Mouse (Mus musculus): Measurements from ENCODE around the gene Cyp4x1. TPM values are rescaled to one million over a fixed set of nuclear protein-coding genes. Genes with fewer than 3 reads are reported as not detected.

The Cyp4x1 gene
- total and polyA plus RNA-seq, 2 experiments from 2014 or later: not detected

DNA sequence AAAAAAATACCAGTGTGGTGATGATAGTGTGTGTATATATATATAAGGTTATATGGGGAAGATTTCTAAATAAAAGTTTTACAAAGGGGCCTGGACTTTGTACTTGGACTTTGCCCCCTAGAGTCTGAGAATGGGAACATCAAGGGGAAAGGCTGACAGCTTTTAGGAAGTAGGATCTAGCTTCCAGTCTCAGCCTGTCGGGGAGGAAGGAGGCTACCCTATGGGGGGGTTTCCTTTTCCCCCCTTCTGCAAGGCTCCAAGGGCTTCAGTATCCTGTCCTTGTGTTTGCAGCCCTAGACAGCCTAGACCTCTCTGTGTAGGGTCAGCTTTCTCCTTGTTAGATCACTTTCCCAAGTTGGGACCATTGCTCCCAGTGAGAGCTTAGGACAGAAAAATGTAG is 62.4 kb downstream of the Cyp4x1 start:
- peaks cover 14% of the 10 kb centered on the region for H3K27me3 ChIP-seq (ENCODE audit: control insufficient read depth, insufficient read depth, low read length)
- peak; percentile 59; the same call in 1 of the 2 replicates for ATAC-seq (ENCODE audit: insufficient read depth, low read depth)
- TF ChIP-seq EP300 (IDR thresholded peaks at IDR 0.05; ENCODE audit: low read depth): no peak
- no peak; the same call in 1 of the 2 replicates for TF ChIP-seq CTCF (IDR thresholded peaks at IDR 0.05; ENCODE audit: low read depth)
- H3K9ac ChIP-seq (replicated peaks; ENCODE audit: low read depth, low read length): no peak overlapping the region
- H3K27ac ChIP-seq (ENCODE audit: low read depth): no peak overlapping the region
- 0 out of 2 replicates have a peak, but pooled peaks cover 4% of the 10 kb centered on the region for H3K4me1 ChIP-seq (ENCODE audit: control insufficient read depth, insufficient read depth)
- H3K4me3 ChIP-seq (ENCODE audit: low read depth, low read length): no peak overlapping the region
- 25% methylated on average over 1 of the region's 1 CpGs for WGBS
- no peaks in the 10 kb centered on the region for H3K36me3 ChIP-seq (replicated peaks; ENCODE audit: control insufficient read depth, insufficient read depth, low read length)
- DNase-seq (ENCODE audit: low spot score): no peak
- H3K9me3 ChIP-seq (replicated peaks; ENCODE audit: control insufficient read depth, low read length): no peaks in the 10 kb centered on the region
- no peak overlapping the region for H3K4me2 ChIP-seq (ENCODE audit: low read depth, low read length)

DNA sequence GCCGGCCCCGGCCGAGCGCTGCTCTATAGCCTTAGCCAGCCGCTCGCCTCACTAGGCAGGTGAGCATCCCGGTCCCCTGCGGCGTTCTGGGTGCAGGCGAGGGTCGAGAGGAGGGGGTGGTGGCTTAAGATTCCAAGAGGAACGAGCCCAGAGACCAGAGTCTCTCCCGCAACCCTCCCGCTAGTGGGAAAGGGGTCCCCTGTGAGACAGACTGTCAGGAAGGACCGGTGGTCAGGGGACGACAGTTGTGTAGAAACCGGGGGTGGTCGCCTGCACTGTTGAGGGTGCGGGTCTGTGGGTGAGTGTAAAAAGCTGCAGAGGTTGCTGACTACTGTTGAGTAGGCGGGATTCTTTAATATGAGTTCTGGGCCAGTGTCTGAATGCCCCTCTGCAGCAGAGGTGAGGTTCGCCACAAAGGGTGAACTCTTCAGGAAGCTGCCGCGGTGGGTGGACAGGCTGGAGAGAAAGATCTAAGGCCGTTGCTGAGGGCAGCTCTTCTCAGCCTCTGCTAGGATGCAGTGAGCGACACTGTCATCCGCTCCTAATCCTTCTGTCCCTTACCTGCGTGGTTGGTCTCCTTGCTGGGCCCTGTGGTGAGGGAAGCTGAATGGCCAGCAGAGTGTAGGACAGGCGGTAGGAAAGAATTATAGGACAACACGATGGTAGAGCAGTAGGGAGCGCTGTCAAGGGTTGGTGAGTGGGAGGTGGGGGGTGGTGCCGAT is 70.4 kb downstream of the Cyp4x1 start:
- no peak for DNase-seq (ENCODE audit: low spot score)
- Histone ChIP-seq H3K4me1 (ENCODE audit: control insufficient read depth, insufficient read depth) (peaks cover 6% of the 10 kb centered on the region; the same call in 1 of the 2 replicates), H3K27ac (ENCODE audit: low read depth) (no peak overlapping the region), H3K4me3 (ENCODE audit: low read depth, low read length) (peak overlapping the region; percentile 63), H3K9ac (replicated peaks; ENCODE audit: low read depth, low read length) (peak overlapping the region; percentile 48), H3K9me3 (replicated peaks; ENCODE audit: control insufficient read depth, low read length) (no peaks in the 10 kb centered on the region), H3K4me2 (ENCODE audit: low read depth, low read length) (peak overlapping the region; percentile 84), H3K27me3 (ENCODE audit: control insufficient read depth, insufficient read depth, low read length) (peaks cover 88% of the 10 kb centered on the region), H3K36me3 (replicated peaks; ENCODE audit: control insufficient read depth, insufficient read depth, low read length) (no peaks in the 10 kb centered on the region)
- no peak for TF ChIP-seq CTCF (IDR thresholded peaks at IDR 0.05; ENCODE audit: low read depth)
- no peak for TF ChIP-seq EP300 (IDR thresholded peaks at IDR 0.05; ENCODE audit: low read depth)
- no peak for ATAC-seq (ENCODE audit: insufficient read depth, low read depth)
- WGBS: 5% methylated on average over 31 of the region's 31 CpGs

- Histone ChIP-seq H3K4me3 (ENCODE audit: low read depth, low read length) (peak overlapping the region; percentile 63), H3K27ac (ENCODE audit: low read depth) (no peak overlapping the region), H3K27me3 (ENCODE audit: control insufficient read depth, insufficient read depth, low read length) (peaks cover 88% of the 10 kb centered on the region), H3K9me3 (replicated peaks; ENCODE audit: control insufficient read depth, low read length) (no peaks in the 10 kb centered on the region), H3K9ac (replicated peaks; ENCODE audit: low read depth, low read length) (peak overlapping the region; percentile 48), H3K4me1 (ENCODE audit: control insufficient read depth, insufficient read depth) (peaks cover 6% of the 10 kb centered on the region; the same call in 1 of the 2 replicates), H3K4me2 (ENCODE audit: low read depth, low read length) (peak overlapping the region; percentile 84), H3K36me3 (replicated peaks; ENCODE audit: control insufficient read depth, insufficient read depth, low read length) (no peaks in the 10 kb centered on the region)
- TF ChIP-seq EP300 (IDR thresholded peaks at IDR 0.05; ENCODE audit: low read depth): no peak
- no peak for TF ChIP-seq CTCF (IDR thresholded peaks at IDR 0.05; ENCODE audit: low read depth)
- WGBS: under 1% methylated on average over 45 of the region's 58 CpGs
- no peak for DNase-seq (ENCODE audit: low spot score)
- ATAC-seq (ENCODE audit: insufficient read depth, low read depth): peak; percentile 55
Measured at GRCm38 (mm10) chr4:115062875-115063517, 71.1 kb downstream of the Cyp4x1 start.

- DNase-seq (ENCODE audit: low spot score) (no peak), ATAC-seq (ENCODE audit: insufficient read depth, low read depth) (no peak)
- TF ChIP-seq EP300 (IDR thresholded peaks at IDR 0.05; ENCODE audit: low read depth): no peak
- no peak for TF ChIP-seq CTCF (IDR thresholded peaks at IDR 0.05; ENCODE audit: low read depth)
- no peak overlapping the region for H3K27ac ChIP-seq (ENCODE audit: low read depth)
- H3K4me2 ChIP-seq (ENCODE audit: low read depth, low read length): peak overlapping the region; percentile 84
- H3K9me3 ChIP-seq (replicated peaks; ENCODE audit: control insufficient read depth, low read length): no peaks in the 10 kb centered on the region
- no peaks in the 10 kb centered on the region for H3K36me3 ChIP-seq (replicated peaks; ENCODE audit: control insufficient read depth, insufficient read depth, low read length)
- H3K27me3 ChIP-seq (ENCODE audit: control insufficient read depth, insufficient read depth, low read length): peaks cover 93% of the 10 kb centered on the region
- H3K4me3 ChIP-seq (ENCODE audit: low read depth, low read length): peak overlapping the region; percentile 63
- H3K9ac ChIP-seq (replicated peaks; ENCODE audit: low read depth, low read length): peak overlapping the region; percentile 48; the same call in 1 of the 2 replicates
- WGBS: 5% methylated on average over 9 of the region's 9 CpGs
- H3K4me1 ChIP-seq (ENCODE audit: control insufficient read depth, insufficient read depth): peaks cover 6% of the 10 kb centered on the region; the same call in 1 of the 2 replicates
Measured at GRCm38 (mm10) chr4:115062540-115062874, 71.6 kb downstream of the Cyp4x1 start.

- H3K27ac ChIP-seq (ENCODE audit: low read depth): peak overlapping the region; percentile 87; the same call in 1 of the 2 replicates
- peak overlapping the region; percentile 56 for H3K4me3 ChIP-seq (ENCODE audit: low read depth, low read length)
- H3K4me1 ChIP-seq (ENCODE audit: control insufficient read depth, insufficient read depth): peaks cover 6% of the 10 kb centered on the region; the same call in 1 of the 2 replicates
- H3K9me3 ChIP-seq (replicated peaks; ENCODE audit: control insufficient read depth, low read length): no peaks in the 10 kb centered on the region
- H3K9ac ChIP-seq (replicated peaks; ENCODE audit: low read depth, low read length): no peak overlapping the region
- H3K4me2 ChIP-seq (ENCODE audit: low read depth, low read length): peak overlapping the region; percentile 52
- 21% methylated on average over 3 of the region's 3 CpGs for WGBS
- ATAC-seq (ENCODE audit: insufficient read depth, low read depth): no peak
- DNase-seq (ENCODE audit: low spot score): no peak
- no peak for TF ChIP-seq EP300 (IDR thresholded peaks at IDR 0.05; ENCODE audit: low read depth)
- no peak for TF ChIP-seq CTCF (IDR thresholded peaks at IDR 0.05; ENCODE audit: low read depth)
- H3K36me3 ChIP-seq (replicated peaks; ENCODE audit: control insufficient read depth, insufficient read depth, low read length): no peaks in the 10 kb centered on the region
- H3K27me3 ChIP-seq (ENCODE audit: control insufficient read depth, insufficient read depth, low read length): peaks cover 93% of the 10 kb centered on the region
Measured at GRCm38 (mm10) chr4:115060753-115061152, 73.3 kb downstream of the Cyp4x1 start.

Measured in heart, postnatal 0 days (tissue).